Mouse (Mus musculus): ENCODE results near the gene Drd1. TPM values are rescaled to one million over a fixed set of nuclear protein-coding genes. Genes with fewer than 3 reads are reported as not detected.

Drd1 gene
- polyA plus RNA-seq, 1 experiment = 0.04 TPM

- TF ChIP-seq POLR2A (IDR thresholded peaks at IDR 0.05; ENCODE audit: control insufficient read depth, extremely low read depth, insufficient read depth, low read length, poor library complexity) (no peak), CTCF (IDR thresholded peaks at IDR 0.05; ENCODE audit: borderline replicate concordance, control insufficient read depth, extremely low read depth, insufficient read depth, low read length, poor library complexity) (no peak)
- WGBS = 96% methylated on average over 4 of the region's 4 CpGs
- DNase-seq = no peak
- Histone ChIP-seq H3K4me1 (replicated peaks; ENCODE audit: control insufficient read depth, insufficient read depth, low read length) (0 out of 2 replicates have a peak, but pooled peaks cover 3% of the 10 kb centered on the region), H3K4me3 (ENCODE audit: control insufficient read depth, insufficient read depth, low read length) (no peak overlapping the region), H3K27me3 (ENCODE audit: control insufficient read depth, insufficient read depth, low read length) (no peaks in the 10 kb centered on the region), H3K27ac (ENCODE audit: control insufficient read depth, insufficient read depth, low read length) (no peak overlapping the region), H3K36me3 (ENCODE audit: control insufficient read depth, insufficient read depth, low read length) (peaks cover 12% of the 10 kb centered on the region; the same call in 1 of the 2 replicates)
Observed at GRCm38 (mm10) chr13:54084178-54084577, 28.7 kb upstream of the Drd1 start.

GRCm38 (mm10) chr13:54082946-54083345, 27.4 kb upstream of the Drd1 start:
- no peak for TF ChIP-seq POLR2A (IDR thresholded peaks at IDR 0.05; ENCODE audit: control insufficient read depth, extremely low read depth, insufficient read depth, low read length, poor library complexity)
- no peak for TF ChIP-seq CTCF (IDR thresholded peaks at IDR 0.05; ENCODE audit: borderline replicate concordance, control insufficient read depth, extremely low read depth, insufficient read depth, low read length, poor library complexity)
- peaks cover 3% of the 10 kb centered on the region; the same call in 1 of the 2 replicates for H3K4me1 ChIP-seq (replicated peaks; ENCODE audit: control insufficient read depth, insufficient read depth, low read length)
- no peaks in the 10 kb centered on the region for H3K27me3 ChIP-seq (ENCODE audit: control insufficient read depth, insufficient read depth, low read length)
- 90% methylated on average over 5 of the region's 5 CpGs for WGBS
- no peak overlapping the region for H3K4me3 ChIP-seq (ENCODE audit: control insufficient read depth, insufficient read depth, low read length)
- H3K27ac ChIP-seq (ENCODE audit: control insufficient read depth, insufficient read depth, low read length) = no peak overlapping the region
- peaks cover 3% of the 10 kb centered on the region; the same call in 1 of the 2 replicates for H3K36me3 ChIP-seq (ENCODE audit: control insufficient read depth, insufficient read depth, low read length)
- DNase-seq = no peak

- no peak for TF ChIP-seq CTCF (IDR thresholded peaks at IDR 0.05; ENCODE audit: borderline replicate concordance, control insufficient read depth, extremely low read depth, insufficient read depth, low read length, poor library complexity)
- no peak for TF ChIP-seq POLR2A (IDR thresholded peaks at IDR 0.05; ENCODE audit: control insufficient read depth, extremely low read depth, insufficient read depth, low read length, poor library complexity)
- WGBS = 100% methylated on average over 1 of the region's 1 CpGs
- no peaks in the 10 kb centered on the region for H3K27me3 ChIP-seq (ENCODE audit: control insufficient read depth, insufficient read depth, low read length)
Observed at GRCm38 (mm10) chr13:54080785-54081184, 25.3 kb upstream of the Drd1 start.

GRCm38 (mm10) chr13:54079782-54080759, 24.6 kb upstream of the Drd1 start:
- no peak for DNase-seq
- TF ChIP-seq CTCF (IDR thresholded peaks at IDR 0.05; ENCODE audit: borderline replicate concordance, control insufficient read depth, extremely low read depth, insufficient read depth, low read length, poor library complexity) = no peak
- TF ChIP-seq POLR2A (IDR thresholded peaks at IDR 0.05; ENCODE audit: control insufficient read depth, extremely low read depth, insufficient read depth, low read length, poor library complexity) = no peak
- Histone ChIP-seq H3K4me1 (replicated peaks; ENCODE audit: control insufficient read depth, insufficient read depth, low read length) (peaks cover 3% of the 10 kb centered on the region; the same call in 1 of the 2 replicates), H3K36me3 (ENCODE audit: control insufficient read depth, insufficient read depth, low read length) (no peaks in the 10 kb centered on the region), H3K27me3 (ENCODE audit: control insufficient read depth, insufficient read depth, low read length) (no peaks in the 10 kb centered on the region), H3K4me3 (ENCODE audit: control insufficient read depth, insufficient read depth, low read length) (no peak overlapping the region), H3K27ac (ENCODE audit: control insufficient read depth, insufficient read depth, low read length) (no peak overlapping the region)
- 85% methylated on average over 12 of the region's 12 CpGs for WGBS

More at GRCm38 (mm10) chr13:54080785-54081184, 25.3 kb upstream of the Drd1 start:
- no peak overlapping the region for H3K27ac ChIP-seq (ENCODE audit: control insufficient read depth, insufficient read depth, low read length)
- DNase-seq = no peak
- H3K4me3 ChIP-seq (ENCODE audit: control insufficient read depth, insufficient read depth, low read length) = no peak overlapping the region
- no peaks in the 10 kb centered on the region; the same call in 1 of the 2 replicates for H3K36me3 ChIP-seq (ENCODE audit: control insufficient read depth, insufficient read depth, low read length)
- peaks cover 3% of the 10 kb centered on the region; the same call in 1 of the 2 replicates for H3K4me1 ChIP-seq (replicated peaks; ENCODE audit: control insufficient read depth, insufficient read depth, low read length)

- Histone ChIP-seq H3K4me3 (ENCODE audit: control insufficient read depth, insufficient read depth, low read length) (no peak overlapping the region), H3K27ac (ENCODE audit: control insufficient read depth, insufficient read depth, low read length) (no peak overlapping the region), H3K4me1 (replicated peaks; ENCODE audit: control insufficient read depth, insufficient read depth, low read length) (peaks cover 5% of the 10 kb centered on the region; the same call in 1 of the 2 replicates), H3K36me3 (ENCODE audit: control insufficient read depth, insufficient read depth, low read length) (no peaks in the 10 kb centered on the region), H3K27me3 (ENCODE audit: control insufficient read depth, insufficient read depth, low read length) (no peaks in the 10 kb centered on the region)
- no peak for DNase-seq
- TF ChIP-seq CTCF (IDR thresholded peaks at IDR 0.05; ENCODE audit: borderline replicate concordance, control insufficient read depth, extremely low read depth, insufficient read depth, low read length, poor library complexity) = no peak
- no peak for TF ChIP-seq POLR2A (IDR thresholded peaks at IDR 0.05; ENCODE audit: control insufficient read depth, extremely low read depth, insufficient read depth, low read length, poor library complexity)
- 96% methylated on average over 11 of the region's 11 CpGs for WGBS
Observed at GRCm38 (mm10) chr13:54077470-54078174, 22.1 kb upstream of the Drd1 start.

Data from thymus, adult 2 months (tissue).